Mouse (Mus musculus) embryonic facial prominence, embryonic 14.5 days (tissue): ENCODE data around the gene Efnb3. TPM values are rescaled to one million over a fixed set of nuclear protein-coding genes. Genes with fewer than 3 reads are reported as not detected.

Source experiments
- ATAC-seq: fragments of 200-750 bp; cut with Nextera tagmentation; 2 replicates; pipeline ENCODE4 v1.8.0; 2017; ENCODE audit warnings: low read depth, moderate number of reproducible peaks, moderate TSS enrichment
- DNase-seq: peaks from one replicate; pipeline ENCODE4 v3.0.0-alpha.2; 2015; ENCODE audit warnings: low spot score
- H3K27ac ChIP-seq: fragments of 300-500 bp; sonication (generic); replicated peaks from 2 replicates; pipeline ENCODE4 v1.5.1; 2014; ENCODE audit warnings: low read depth, mild to moderate bottlenecking, low read length, moderate library complexity
- H3K27me3 ChIP-seq: fragments of 300-500 bp; sonication (generic); replicated peaks from 2 replicates; pipeline ENCODE4 v1.6.1; 2014; ENCODE audit warnings: low read length; ENCODE audit not compliant: control insufficient read depth, insufficient read depth
- H3K36me3 ChIP-seq: fragments of 300-500 bp; sonication (generic); 2 replicates; pipeline ENCODE4 v1.6.1; 2014; ENCODE audit warnings: low read length, mixed read lengths; ENCODE audit not compliant: control insufficient read depth, insufficient read depth
- H3K4me1 ChIP-seq: fragments of 300-500 bp; sonication (generic); 2 replicates; pipeline ENCODE4 v1.6.1; 2014; ENCODE audit warnings: antibody characterized with exemption, low read length; ENCODE audit not compliant: control insufficient read depth, insufficient read depth
- H3K4me2 ChIP-seq: fragments of 300-500 bp; sonication (generic); 2 replicates; pipeline ENCODE4 v1.6.1; 2014; ENCODE audit warnings: low read depth, mild to moderate bottlenecking, low read length, moderate library complexity, mixed read lengths
- H3K4me3 ChIP-seq: fragments of 300-500 bp; sonication (generic); 2 replicates; pipeline ENCODE4 v1.5.1; 2014; ENCODE audit warnings: low read depth, mild to moderate bottlenecking, low read length
- H3K9ac ChIP-seq: fragments of 300-500 bp; sonication (generic); 2 replicates; pipeline ENCODE4 v1.6.1; 2014; ENCODE audit warnings: low read depth, mild to moderate bottlenecking, low read length, moderate library complexity, mixed read lengths
- H3K9me3 ChIP-seq: fragments of 300-500 bp; sonication (generic); 2 replicates; pipeline ENCODE4 v1.6.1; 2016; ENCODE audit warnings: low read length; ENCODE audit not compliant: control insufficient read depth
- WGBS: fragments of 180-500 bp; shearing (Covaris S2); extraction: QIAGEN DNeasy Blood & Tissue Kit; methylation state at CpG from one replicate; pipeline ENCODE4 v1.1.7; 2014; 5-methylcytosine and 5-hydroxymethylcytosine counted together
- microRNA-seq: library from miRNA; unstranded; fragments of <30 nt; microRNA quantifications from one replicate; pipeline ENCODE4, GENCODE M21; 2016; ENCODE audit warnings: borderline number of aligned reads
- polyA plus RNA-seq: library from polyadenylated mRNA; unstranded; fragments of >200 nt; fragmentation: Nextera tagmentation; extraction: Ambion mirVana; gene quantifications from 2 replicates; pipeline ENCODE4 v1.2.1, GENCODE M21; 2014

Efnb3 gene
- polyA plus RNA-seq, 1 experiment from 2014 or later, result 7.3 TPM

DNA sequence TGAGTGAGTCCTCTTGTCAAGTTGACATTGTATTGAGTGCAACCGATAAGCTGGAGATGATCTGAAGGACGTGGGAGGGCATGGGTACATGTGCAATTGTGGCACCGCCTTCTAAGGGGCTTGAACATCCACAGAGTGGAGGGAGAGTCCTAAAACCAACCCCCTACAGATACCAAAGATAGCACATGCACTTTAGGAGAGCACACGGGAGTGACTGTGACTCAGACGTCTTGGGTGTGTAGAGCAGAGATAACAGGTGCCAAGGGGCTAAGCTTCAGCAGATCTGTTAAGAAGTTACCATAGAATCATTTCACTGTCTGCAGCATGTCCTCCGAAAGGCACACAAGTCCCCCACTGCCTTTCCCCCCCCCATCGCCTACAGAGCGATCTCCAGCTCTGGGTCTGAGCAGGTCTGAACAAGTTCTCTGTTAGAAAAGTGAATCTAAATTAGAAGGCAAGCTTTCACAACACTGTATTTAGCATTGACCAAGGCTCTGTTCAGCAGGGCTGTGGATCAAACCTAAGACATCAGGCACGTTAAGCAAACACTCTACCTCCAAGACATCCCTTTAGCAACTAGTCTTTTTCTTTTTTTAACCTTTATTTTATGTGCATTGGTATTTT lies 38.4 kb downstream of the Efnb3 start:
- peak; percentile 47 for DNase-seq
- H3K27me3 ChIP-seq, result no peaks in the 10 kb centered on the region
- no peak overlapping the region for H3K4me2 ChIP-seq
- no peaks in the 10 kb centered on the region for H3K9me3 ChIP-seq
- H3K9ac ChIP-seq, result no peak overlapping the region
- no peaks in the 10 kb centered on the region for H3K36me3 ChIP-seq
- 73% methylated on average over 9 of the region's 9 CpGs for WGBS
- H3K4me1 ChIP-seq, result peaks cover 10% of the 10 kb centered on the region
- no peak for ATAC-seq
- no peak overlapping the region for H3K4me3 ChIP-seq
- H3K27ac ChIP-seq, result no peak overlapping the region

GRCm38 (mm10) chr11:69519976-69520375 lies 40.0 kb downstream of the Efnb3 start:
- DNase-seq (peak; percentile 24), ATAC-seq (no peak)
- Histone ChIP-seq H3K4me3 (no peak overlapping the region), H3K4me1 (peaks cover 20% of the 10 kb centered on the region), H3K27ac (no peak overlapping the region), H3K27me3 (no peaks in the 10 kb centered on the region), H3K4me2 (no peak overlapping the region), H3K36me3 (no peaks in the 10 kb centered on the region), H3K9me3 (no peaks in the 10 kb centered on the region), H3K9ac (no peak overlapping the region)
- WGBS, result 64% methylated on average over 4 of the region's 4 CpGs

GRCm38 (mm10) chr11:69516661-69517060 lies 43.3 kb downstream of the Efnb3 start:
- Histone ChIP-seq H3K4me1 (peaks cover 20% of the 10 kb centered on the region), H3K9ac (peak overlapping the region; percentile 37; the same call in 1 of the 2 replicates), H3K36me3 (no peaks in the 10 kb centered on the region), H3K4me2 (peak overlapping the region; percentile 43), H3K27ac (peak overlapping the region; percentile 74), H3K4me3 (peak overlapping the region; percentile 14; the same call in 1 of the 2 replicates), H3K9me3 (no peaks in the 10 kb centered on the region), H3K27me3 (no peaks in the 10 kb centered on the region)
- WGBS, result 43% methylated on average over 3 of the region's 3 CpGs
- DNase-seq (peak; percentile 82), ATAC-seq (no peak)

- peak overlapping the region; percentile 43 for H3K4me2 ChIP-seq
- H3K4me3 ChIP-seq, result peak overlapping the region; percentile 14; the same call in 1 of the 2 replicates
- H3K9ac ChIP-seq, result peak overlapping the region; percentile 37
- DNase-seq (peak; percentile 36), ATAC-seq (no peak)
- H3K4me1 ChIP-seq, result peaks cover 20% of the 10 kb centered on the region
- no peaks in the 10 kb centered on the region for H3K9me3 ChIP-seq
- no peaks in the 10 kb centered on the region for H3K36me3 ChIP-seq
- peak overlapping the region; percentile 74 for H3K27ac ChIP-seq
- H3K27me3 ChIP-seq, result no peaks in the 10 kb centered on the region
- 56% methylated on average over 14 of the region's 15 CpGs for WGBS
Observed at GRCm38 (mm10) chr11:69516151-69516640, 43.8 kb downstream of the Efnb3 start.

DNA sequence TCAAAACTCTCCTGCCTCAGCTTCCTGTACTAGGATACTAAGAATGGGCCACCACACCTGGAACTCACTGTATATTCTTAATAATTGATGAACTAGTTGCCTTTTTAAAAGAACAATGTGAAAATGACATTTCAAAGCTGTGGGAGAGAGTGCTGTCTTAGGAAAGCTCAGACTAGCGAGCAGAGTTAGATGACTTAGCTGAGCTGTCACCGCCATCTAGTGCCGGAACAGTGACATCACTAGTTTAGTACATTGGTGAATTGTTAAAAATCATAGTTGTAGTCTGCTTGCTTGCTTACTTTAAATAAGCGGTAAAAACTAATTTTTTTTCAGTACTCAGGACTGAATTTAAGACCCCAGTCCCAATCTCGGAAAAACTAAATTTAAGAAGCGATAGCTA lies 46.2 kb downstream of the Efnb3 start:
- H3K4me2 ChIP-seq, result no peak overlapping the region
- 5% methylated on average over 6 of the region's 6 CpGs for WGBS
- no peaks in the 10 kb centered on the region for H3K9me3 ChIP-seq
- no peaks in the 10 kb centered on the region for H3K36me3 ChIP-seq
- no peak overlapping the region for H3K4me3 ChIP-seq
- H3K27ac ChIP-seq, result no peak overlapping the region
- H3K4me1 ChIP-seq, result peaks cover 20% of the 10 kb centered on the region; the same call in 1 of the 2 replicates
- DNase-seq (peak; percentile 90), ATAC-seq (peak; percentile 51; the same call in 1 of the 2 replicates)
- H3K27me3 ChIP-seq, result no peaks in the 10 kb centered on the region
- no peak overlapping the region for H3K9ac ChIP-seq

DNA sequence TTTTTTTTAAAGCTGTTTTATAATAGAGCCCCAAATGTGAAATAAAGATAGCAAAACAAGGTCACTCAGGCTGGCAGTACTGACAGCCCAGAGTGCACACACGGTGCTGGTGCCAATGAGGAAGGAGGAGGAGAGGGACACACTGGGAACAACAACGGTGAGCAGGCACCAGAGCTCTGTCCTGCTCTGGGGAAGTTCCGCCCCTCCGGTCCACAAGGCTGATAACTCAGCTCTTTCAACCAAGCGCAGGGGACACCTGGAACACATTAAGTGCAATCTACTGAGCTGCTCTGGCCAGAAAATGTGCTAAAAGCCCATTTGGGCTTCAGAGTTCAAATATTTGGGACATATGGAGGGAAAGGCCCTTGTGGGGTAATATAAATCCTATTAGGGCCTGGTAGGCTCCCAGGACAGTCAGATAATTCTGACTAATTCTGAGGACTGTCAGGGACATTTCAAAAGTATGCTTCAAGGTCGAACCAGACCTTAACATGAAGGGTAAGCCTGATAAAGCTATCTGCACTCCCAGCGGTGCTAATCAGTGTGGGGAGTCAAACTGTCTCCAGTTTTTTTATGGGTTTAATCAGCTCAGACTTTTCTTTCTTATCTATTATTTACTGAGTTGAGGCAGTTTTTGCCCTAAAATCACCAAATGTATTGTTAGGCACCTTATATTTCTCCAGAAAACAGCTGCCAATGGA lies 49.1 kb downstream of the Efnb3 start:
- Histone ChIP-seq H3K36me3 (no peaks in the 10 kb centered on the region), H3K4me2 (no peak overlapping the region), H3K27ac (no peak overlapping the region), H3K4me1 (peaks cover 5% of the 10 kb centered on the region; the same call in 1 of the 2 replicates), H3K4me3 (no peak overlapping the region), H3K27me3 (no peaks in the 10 kb centered on the region), H3K9ac (no peak overlapping the region), H3K9me3 (no peaks in the 10 kb centered on the region)
- peak; percentile 58 for DNase-seq
- WGBS, result 11% methylated on average over 7 of the region's 7 CpGs
- ATAC-seq, result no peak

Small RNA genes within 50 kb of the gene (microRNA-seq; reads per million reads assigned to microRNA genes)
- not detected for gene Gm27493

Other genes with a start within 250 kb of the Efnb3 start
- gene Cntrob, start 236.4 kb downstream of the Efnb3 start, polyA plus RNA-seq, result 12.4 and 15.7 TPM in 2 replicates
- 147 and 164 TPM in 2 replicates for gene Trappc1, start 236.2 kb downstream of the Efnb3 start, polyA plus RNA-seq
- gene Kcnab3, start 233.9 kb downstream of the Efnb3 start, polyA plus RNA-seq, result 1.7 and 2.0 TPM in 2 replicates
- gene Rnf227, start 219.7 kb downstream of the Efnb3 start, polyA plus RNA-seq, result 15.6 and 17.1 TPM in 2 replicates
- 68.9 and 73.3 TPM in 2 replicates for gene Chd3, start 190.8 kb downstream of the Efnb3 start, polyA plus RNA-seq
- gene Naa38, start 164.7 kb downstream of the Efnb3 start, polyA plus RNA-seq, result 160 and 177 TPM in 2 replicates
- gene Cyb5d1, start 164.6 kb downstream of the Efnb3 start, polyA plus RNA-seq, result 23.8 and 24.2 TPM in 2 replicates
- 19.2 and 21.0 TPM in 2 replicates for gene Tmem88, start 162.0 kb downstream of the Efnb3 start, polyA plus RNA-seq
- 24.2 and 24.3 TPM in 2 replicates for gene Kdm6b, start 146.5 kb downstream of the Efnb3 start, polyA plus RNA-seq
- gene Dnah2, start 11.1 kb downstream of the Efnb3 start, polyA plus RNA-seq, result 6.2 and 6.5 TPM in 2 replicates
- 18.4 and 19.8 TPM in 2 replicates for gene Wrap53, start 20.1 kb upstream of the Efnb3 start, polyA plus RNA-seq
- gene Trp53, start 20.2 kb upstream of the Efnb3 start, polyA plus RNA-seq, result 111 and 133 TPM in 2 replicates
- gene Atp1b2, start 45.7 kb upstream of the Efnb3 start, polyA plus RNA-seq, result 15.6 and 17.7 TPM in 2 replicates
- gene Shbg, start 57.7 kb upstream of the Efnb3 start, polyA plus RNA-seq, result not detected in 2 replicates
- gene Sat2, start 61.8 kb upstream of the Efnb3 start, polyA plus RNA-seq, result 15.6 and 16.6 TPM in 2 replicates
- gene Fxr2, start 72.8 kb upstream of the Efnb3 start, polyA plus RNA-seq, result 25.4 and 26.3 TPM in 2 replicates
- 1.7 and 2.9 TPM in 2 replicates for gene Sox15, start 95.1 kb upstream of the Efnb3 start, polyA plus RNA-seq
- 29.1 and 33.6 TPM in 2 replicates for gene Mpdu1, start 102.4 kb upstream of the Efnb3 start, polyA plus RNA-seq
- gene Cd68, start 105.9 kb upstream of the Efnb3 start, polyA plus RNA-seq, result 22.0 and 25.5 TPM in 2 replicates
- 525 and 575 TPM in 2 replicates for gene Eif4a1, start 112.2 kb upstream of the Efnb3 start, polyA plus RNA-seq
- 73.6 and 88.4 TPM in 2 replicates for gene Senp3, start 121.9 kb upstream of the Efnb3 start, polyA plus RNA-seq
- 0.37 and 0.49 TPM in 2 replicates for gene Tnfsf13, start 125.6 kb upstream of the Efnb3 start, polyA plus RNA-seq
- 13.0 and 16.6 TPM in 2 replicates for gene Tnfsf12, start 135.6 kb upstream of the Efnb3 start, polyA plus RNA-seq
- 6.0 and 6.6 TPM in 2 replicates for gene Tnfsfm13, start 135.9 kb upstream of the Efnb3 start, polyA plus RNA-seq
- gene Polr2a, start 198.4 kb upstream of the Efnb3 start, polyA plus RNA-seq, result 39.3 and 39.7 TPM in 2 replicates
- gene Slc35g3, start 201.8 kb upstream of the Efnb3 start, polyA plus RNA-seq, result 0.12 TPM in 1 of 2 replicates, not detected in the other
- gene Zbtb4, start 205.7 kb upstream of the Efnb3 start, polyA plus RNA-seq, result 3.5 and 3.9 TPM in 2 replicates
- gene Chrnb1, start 235.7 kb upstream of the Efnb3 start, polyA plus RNA-seq, result 28.4 and 29.4 TPM in 2 replicates
- 2.3 and 3.3 TPM in 2 replicates for gene Fgf11, start 241.7 kb upstream of the Efnb3 start, polyA plus RNA-seq
- 4.1 and 4.3 TPM in 2 replicates for gene Tmem102, start 245.4 kb upstream of the Efnb3 start, polyA plus RNA-seq